Mouse (Mus musculus): ENCODE measurements around the gene Lingo1. TPM values are rescaled to one million over a fixed set of nuclear protein-coding genes. Genes with fewer than 3 reads are reported as not detected.

Lingo1 gene
- total RNA-seq, 2 experiments from 2014 or later = 0.47 to 0.82 TPM

- intact Hi-C loops (cut with DNase I; ENCODE audit: low total_unique reads) = no loop called here
- no peak for DNase-seq
Observed at GRCm38 (mm10) chr9:56691226-56691625, 105.0 kb downstream of the Lingo1 start.

- intact Hi-C loops (cut with DNase I; ENCODE audit: low total_unique reads) = no loop called here
- no peak for DNase-seq
Observed at GRCm38 (mm10) chr9:56690679-56691078, 105.6 kb downstream of the Lingo1 start.

- intact Hi-C loops (cut with DNase I; ENCODE audit: low total_unique reads) = no loop called here
- DNase-seq = no peak
Observed at GRCm38 (mm10) chr9:56687490-56687889, 108.8 kb downstream of the Lingo1 start.

GRCm38 (mm10) chr9:56687145-56687477, 109.2 kb downstream of the Lingo1 start:
- intact Hi-C loops (cut with DNase I; ENCODE audit: low total_unique reads) = no loop called here

GRCm38 (mm10) chr9:56686339-56687144, 109.7 kb downstream of the Lingo1 start:
- intact Hi-C loops (cut with DNase I; ENCODE audit: low total_unique reads) = no loop called here

More at GRCm38 (mm10) chr9:56687145-56687477, 109.2 kb downstream of the Lingo1 start:
- no peak for DNase-seq

GRCm38 (mm10) chr9:56682826-56683225, 113.4 kb downstream of the Lingo1 start:
- intact Hi-C loops (cut with DNase I; ENCODE audit: low total_unique reads) = no loop called here
- no peak for DNase-seq

More at GRCm38 (mm10) chr9:56686339-56687144, 109.7 kb downstream of the Lingo1 start:
- peak; percentile 13 for DNase-seq

- intact Hi-C loops (cut with DNase I; ENCODE audit: low total_unique reads) = no loop called here
- DNase-seq = no peak
Observed at GRCm38 (mm10) chr9:56681950-56682349, 114.3 kb downstream of the Lingo1 start.

- intact Hi-C loops (cut with DNase I; ENCODE audit: low total_unique reads) = no loop called here
Observed at GRCm38 (mm10) chr9:56678929-56679681, 117.2 kb downstream of the Lingo1 start.

GRCm38 (mm10) chr9:56675696-56676095, 120.6 kb downstream of the Lingo1 start:
- no peak for DNase-seq
- intact Hi-C loops (cut with DNase I; ENCODE audit: low total_unique reads) = no loop called here

More at GRCm38 (mm10) chr9:56678929-56679681, 117.2 kb downstream of the Lingo1 start:
- DNase-seq = no peak

- DNase-seq = no peak
- intact Hi-C loops (cut with DNase I; ENCODE audit: low total_unique reads) = no loop called here
Observed at GRCm38 (mm10) chr9:56669605-56670221, 126.6 kb downstream of the Lingo1 start.

GRCm38 (mm10) chr9:56664136-56664535, 132.1 kb downstream of the Lingo1 start:
- intact Hi-C loops (cut with DNase I; ENCODE audit: low total_unique reads) = no loop called here
- DNase-seq = peak; percentile 20

GRCm38 (mm10) chr9:56662946-56663345, 133.3 kb downstream of the Lingo1 start:
- DNase-seq = no peak
- intact Hi-C loops (cut with DNase I; ENCODE audit: low total_unique reads) = no loop called here

GRCm38 (mm10) chr9:56662405-56662804, 133.9 kb downstream of the Lingo1 start:
- no peak for DNase-seq
- intact Hi-C loops (cut with DNase I; ENCODE audit: low total_unique reads) = no loop called here

GRCm38 (mm10) chr9:56661217-56661840, 134.9 kb downstream of the Lingo1 start:
- intact Hi-C loops (cut with DNase I; ENCODE audit: low total_unique reads) = no loop called here
- no peak for DNase-seq

- intact Hi-C loops (cut with DNase I; ENCODE audit: low total_unique reads) = no loop called here
- no peak for DNase-seq
Observed at GRCm38 (mm10) chr9:56658580-56658979, 137.7 kb downstream of the Lingo1 start.

GRCm38 (mm10) chr9:56657996-56658398, 138.3 kb downstream of the Lingo1 start:
- intact Hi-C loops (cut with DNase I; ENCODE audit: low total_unique reads) = no loop called here
- no peak for DNase-seq

- no peak for DNase-seq
- intact Hi-C loops (cut with DNase I; ENCODE audit: low total_unique reads) = no loop called here
Observed at GRCm38 (mm10) chr9:56656766-56657542, 139.3 kb downstream of the Lingo1 start.

GRCm38 (mm10) chr9:56655167-56655566, 141.1 kb downstream of the Lingo1 start:
- intact Hi-C loops (cut with DNase I; ENCODE audit: low total_unique reads) = no loop called here
- no peak for DNase-seq

GRCm38 (mm10) chr9:56652551-56652950, 143.7 kb downstream of the Lingo1 start:
- intact Hi-C loops (cut with DNase I; ENCODE audit: low total_unique reads) = no loop called here
- no peak for DNase-seq
